Mouse (Mus musculus): ENCODE data around the gene Mettl17.

Gene Mettl17

DNA sequence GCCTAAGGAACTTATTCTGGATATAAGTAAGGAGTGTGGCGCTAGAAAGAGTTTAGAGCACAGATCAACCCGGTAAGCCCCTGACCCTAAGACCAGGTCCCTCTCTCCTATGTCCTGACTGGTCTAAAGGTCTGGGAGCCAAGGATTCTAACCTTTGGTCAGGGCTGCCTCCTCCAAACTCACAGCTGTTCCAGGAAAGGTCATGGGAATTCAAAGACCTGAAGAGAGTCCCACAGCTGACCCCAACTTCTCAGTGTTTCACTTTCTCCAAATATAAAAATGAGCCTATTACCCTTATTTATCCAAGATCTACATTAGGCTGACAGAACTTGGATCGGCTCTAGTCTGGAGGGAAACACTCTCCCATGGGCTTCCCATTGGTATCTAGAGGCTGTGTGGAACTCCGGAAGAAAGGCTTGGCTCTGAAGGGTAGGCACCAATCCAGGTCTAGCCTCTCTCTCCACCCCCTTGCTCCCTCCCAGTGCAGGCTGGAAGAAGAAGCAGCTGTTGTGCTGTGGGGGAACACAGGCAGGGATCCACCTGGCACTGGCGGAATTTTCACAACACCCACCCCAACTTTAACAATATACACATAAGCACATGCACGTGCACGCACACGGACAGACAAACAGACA is 44.8 kb downstream of the Mettl17 start:
- peak in 1 of 2 experiments; percentile 42 for DNase-seq (ENCODE audit: low spot score in 2 of 2)

DNA sequence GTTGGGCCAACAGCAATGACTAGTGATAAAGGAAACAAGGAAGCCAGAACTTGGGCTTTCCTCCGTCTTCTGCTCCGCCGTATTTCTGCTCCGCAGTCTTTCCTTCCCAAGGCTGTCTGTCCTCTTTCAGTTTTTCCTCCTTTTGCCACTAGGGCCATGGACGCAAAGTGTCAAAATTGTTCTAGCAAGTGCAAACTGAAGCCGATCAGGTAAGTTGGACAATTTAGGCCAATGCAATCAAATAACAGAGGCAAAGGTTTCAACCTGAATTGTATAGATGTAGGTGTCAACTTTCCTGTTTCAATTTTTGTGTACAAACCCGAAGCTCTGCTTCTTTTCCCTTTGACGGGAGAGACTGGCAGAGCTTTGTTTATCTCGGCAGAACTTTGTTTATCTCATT is 45.3 kb downstream of the Mettl17 start:
- DNase-seq (ENCODE audit: low spot score in 2 of 2), result no peak

DNA sequence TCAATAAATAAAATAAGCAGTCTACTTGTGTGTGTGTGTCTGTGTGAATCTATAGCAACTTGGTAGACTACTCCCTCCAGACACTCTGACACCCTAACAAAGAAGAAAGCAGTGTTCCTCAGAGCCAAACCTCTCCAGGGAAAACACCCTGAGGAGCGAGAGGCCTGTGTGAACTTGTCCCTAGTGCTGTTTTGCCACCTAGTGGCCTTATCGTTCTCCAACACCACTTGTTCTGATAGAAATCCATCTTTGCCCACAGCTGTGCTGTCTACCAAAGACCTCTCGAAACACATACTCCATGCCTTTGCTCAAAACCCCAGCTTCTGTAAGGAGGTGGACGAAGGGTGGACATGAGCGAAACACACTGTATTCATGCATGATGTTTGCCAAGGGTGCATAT is 46.2 kb downstream of the Mettl17 start:
- peak in 1 of 2 experiments; percentile 43 for DNase-seq (ENCODE audit: low spot score in 2 of 2)

DNA sequence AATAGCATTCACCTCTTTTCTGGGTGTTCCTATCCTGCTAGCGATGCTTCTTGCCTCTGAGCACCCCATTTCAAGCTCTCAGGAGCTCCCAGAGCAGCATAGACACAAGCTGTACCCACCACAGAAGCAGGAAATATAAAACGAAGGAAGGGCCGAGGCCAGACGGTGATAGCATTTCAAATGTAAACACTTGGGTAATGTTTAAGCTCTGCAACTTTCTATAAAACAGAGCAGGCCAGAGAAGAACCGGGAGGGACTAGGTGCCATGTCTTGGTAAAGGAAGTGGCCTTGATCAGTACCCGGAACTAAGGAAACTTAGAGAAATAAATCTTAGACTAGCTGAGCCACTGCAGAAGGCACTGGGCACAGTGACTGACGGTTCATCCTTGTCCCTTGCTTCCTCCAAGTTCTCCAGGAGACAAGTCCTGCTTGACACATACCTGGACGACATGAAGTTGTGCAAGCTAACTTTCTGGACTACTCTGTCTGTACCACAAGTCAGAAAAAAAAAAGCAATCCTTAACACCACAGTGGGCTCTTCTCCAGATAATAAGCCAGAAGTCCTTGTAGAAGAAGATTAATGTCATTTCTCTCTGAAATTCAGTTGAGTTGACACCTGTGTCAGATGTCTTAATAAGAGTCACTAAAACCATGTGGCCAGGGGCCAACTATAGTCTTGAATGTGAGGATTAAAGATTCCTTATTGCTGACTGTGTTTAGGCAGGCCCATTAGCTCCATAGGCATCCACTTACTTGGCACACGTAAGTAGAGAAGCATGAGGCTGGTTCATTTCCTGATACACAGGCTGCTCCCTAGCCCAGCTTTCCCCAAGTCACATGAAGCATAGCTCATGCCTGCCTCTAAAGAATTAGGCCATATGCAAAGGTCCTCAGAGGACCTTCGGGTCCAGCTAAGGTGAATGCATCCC is 47.7 kb downstream of the Mettl17 start:
- DNase-seq (ENCODE audit: low spot score in 2 of 2), result no peak

DNA sequence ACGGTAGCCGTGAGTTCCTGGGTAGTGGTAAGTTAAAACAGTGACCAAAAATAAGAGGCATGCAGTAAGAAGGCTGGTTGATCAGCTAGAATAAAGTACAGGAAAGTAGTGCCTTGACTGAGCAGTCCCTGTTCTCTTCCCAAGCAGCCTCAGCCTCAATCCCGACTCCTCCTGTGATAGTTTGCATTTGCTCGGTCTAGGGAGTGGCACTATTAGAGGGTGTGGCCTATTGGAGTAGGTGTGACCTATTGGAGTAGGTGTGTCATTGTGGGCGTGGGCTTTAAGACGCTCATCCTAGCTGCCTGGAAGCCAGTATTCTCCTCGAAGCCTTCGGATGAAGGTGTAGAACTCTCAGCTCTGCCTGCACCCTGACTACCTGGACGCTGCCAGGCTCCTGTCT is 54.4 kb downstream of the Mettl17 start:
- no peak for DNase-seq (ENCODE audit: low spot score in 2 of 2)

DNA sequence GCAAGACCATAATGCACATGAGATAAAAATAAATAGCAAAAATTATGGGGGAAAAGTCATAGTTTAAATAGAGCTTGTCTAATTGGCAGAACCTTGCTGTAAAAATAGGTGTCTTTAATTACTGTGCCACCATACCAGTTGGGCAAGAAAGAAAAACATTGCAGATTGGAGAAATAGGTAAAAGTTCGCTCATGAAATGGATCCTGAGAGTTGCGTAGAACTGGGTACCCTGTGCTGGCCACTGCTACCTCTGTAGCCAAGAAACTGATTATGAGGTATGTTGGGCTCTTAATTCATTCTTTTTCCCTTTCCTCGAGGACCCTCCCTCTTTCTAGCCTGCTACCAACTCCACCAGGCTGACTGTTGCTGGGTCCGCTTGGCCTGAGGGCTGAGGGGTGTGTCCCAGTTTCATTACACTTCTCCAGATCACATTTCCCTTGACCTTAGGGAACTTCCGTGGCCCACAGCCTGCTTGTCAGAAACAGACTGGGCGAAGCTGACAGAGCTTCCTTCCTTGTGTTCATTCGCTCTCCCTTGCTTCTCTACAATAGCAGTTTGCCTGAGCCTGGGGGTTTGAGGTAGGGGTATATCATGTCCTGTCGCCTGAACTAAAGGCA is 56.4 kb downstream of the Mettl17 start:
- no peak for DNase-seq (ENCODE audit: low spot score in 2 of 2)

DNA sequence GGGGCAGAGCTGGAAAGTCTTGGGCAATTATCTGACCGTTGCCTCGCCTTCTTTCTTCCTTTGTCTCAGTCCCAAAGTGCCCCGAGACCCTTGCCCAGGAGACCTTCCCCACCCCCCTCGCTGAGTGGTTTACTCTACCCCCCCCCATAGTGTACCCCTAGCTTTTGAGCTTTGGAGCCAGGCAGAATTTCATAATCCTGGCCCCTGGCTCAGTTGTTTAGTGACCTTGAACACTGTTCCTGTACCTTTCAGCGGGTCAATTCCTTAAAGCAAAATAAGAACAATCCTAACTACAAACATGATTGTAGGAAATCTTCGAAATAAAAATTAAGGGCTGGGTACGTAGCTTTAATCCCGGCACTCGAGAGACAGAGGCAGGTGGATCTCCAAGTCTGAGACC is 56.9 kb downstream of the Mettl17 start:
- no peak for DNase-seq (ENCODE audit: low spot score in 2 of 2)

DNA sequence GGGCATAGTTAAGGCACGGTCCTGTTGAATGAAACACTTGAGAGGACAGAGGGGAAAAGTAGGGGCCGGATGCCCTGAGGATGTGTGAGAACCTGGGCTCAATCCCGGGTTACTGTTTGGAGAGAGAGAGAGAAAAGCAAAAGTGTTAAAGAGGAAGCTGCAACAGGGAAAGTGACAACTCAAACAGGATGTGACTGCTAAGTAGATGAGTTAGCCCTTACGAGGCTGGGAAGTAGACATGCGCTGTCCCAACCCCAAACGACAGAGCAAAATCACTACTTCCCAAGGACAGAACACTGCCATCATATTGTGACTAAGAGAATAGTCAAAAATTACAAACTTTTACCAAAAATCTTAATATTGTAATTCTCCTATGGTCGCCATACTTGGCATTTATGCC is 57.6 kb downstream of the Mettl17 start:
- no peak for DNase-seq (ENCODE audit: low spot score in 2 of 2)

Measured in frontal cortex, postnatal 25 days (tissue).